Mouse (Mus musculus): ENCODE measurements around the gene Jmjd1c. TPM values are rescaled to one million over a fixed set of nuclear protein-coding genes. Genes with fewer than 3 reads are reported as not detected.

Jmjd1c gene
- polyA plus RNA-seq, 1 experiment from 2014 or later: 35.1 TPM

- Histone ChIP-seq H3K27me3 (replicated peaks; ENCODE audit: control insufficient read depth, insufficient read depth, low read length) (no peaks in the 10 kb centered on the region), H3K4me1 (ENCODE audit: control insufficient read depth, insufficient read depth, low read length) (no peaks in the 10 kb centered on the region), H3K4me2 (ENCODE audit: low read length) (no peak overlapping the region), H3K4me3 (ENCODE audit: low read depth, low read length) (no peak overlapping the region), H3K36me3 (ENCODE audit: control insufficient read depth, insufficient read depth, low read length) (no peaks in the 10 kb centered on the region), H3K27ac (ENCODE audit: low read depth, low read length) (no peak overlapping the region), H3K9ac (ENCODE audit: low read length) (no peak overlapping the region), H3K9me3 (replicated peaks; ENCODE audit: control insufficient read depth, low read length) (no peaks in the 10 kb centered on the region)
- WGBS: 94% methylated on average over 6 of the region's 6 CpGs
- DNase-seq (ENCODE audit: low spot score) (no peak), ATAC-seq (no peak)
These were observed 205.1 kb downstream of the Jmjd1c start for GRCm38 (mm10) chr10:67301046-67301445.

- no peak for DNase-seq (ENCODE audit: low spot score)
- H3K27me3 ChIP-seq (replicated peaks; ENCODE audit: control insufficient read depth, insufficient read depth, low read length): no peaks in the 10 kb centered on the region
- H3K9me3 ChIP-seq (replicated peaks; ENCODE audit: control insufficient read depth, low read length): no peaks in the 10 kb centered on the region
- no peaks in the 10 kb centered on the region for H3K36me3 ChIP-seq (ENCODE audit: control insufficient read depth, insufficient read depth, low read length)
- H3K9ac ChIP-seq (ENCODE audit: low read length): no peak overlapping the region
- H3K4me1 ChIP-seq (ENCODE audit: control insufficient read depth, insufficient read depth, low read length): no peaks in the 10 kb centered on the region
- H3K27ac ChIP-seq (ENCODE audit: low read depth, low read length): no peak overlapping the region
- 80% methylated on average over 2 of the region's 2 CpGs for WGBS
- H3K4me3 ChIP-seq (ENCODE audit: low read depth, low read length): no peak overlapping the region
- H3K4me2 ChIP-seq (ENCODE audit: low read length): no peak overlapping the region
- no peak for ATAC-seq
These were observed 206.4 kb downstream of the Jmjd1c start for GRCm38 (mm10) chr10:67302340-67302739.

Other genes with a start within 250 kb of the Jmjd1c start
- gene Reep3, start 820 bp downstream of the Jmjd1c start, polyA plus RNA-seq (2014; fragmentation: Nextera tagmentation; extraction: Ambion mirVana): 26.7 and 28.6 TPM in 2 replicates
- 41.7 and 48.5 TPM in 2 replicates for gene Nrbf2, start 189.2 kb downstream of the Jmjd1c start, polyA plus RNA-seq (2014; fragmentation: Nextera tagmentation; extraction: Ambion mirVana)